Mouse (Mus musculus): ENCODE data around the gene Dtx4. TPM values are rescaled to one million over a fixed set of nuclear protein-coding genes. Genes with fewer than 3 reads are reported as not detected.

The Dtx4 gene
- polyA plus RNA-seq, 1 experiment, result 0.01 TPM

GRCm38 (mm10) chr19:12475380-12476250, 25.6 kb downstream of the Dtx4 start:
- no peaks in the 10 kb centered on the region for H3K4me1 ChIP-seq (ENCODE audit: control insufficient read depth)
- H3K36me3 ChIP-seq (ENCODE audit: control insufficient read depth), result peaks cover 2% of the 10 kb centered on the region; the same call in 1 of the 2 replicates
- H3K4me3 ChIP-seq (replicated peaks), result no peak overlapping the region
- no peaks in the 10 kb centered on the region for H3K9me3 ChIP-seq (ENCODE audit: control insufficient read depth, low read length)
- H3K27me3 ChIP-seq (ENCODE audit: control insufficient read depth), result no peaks in the 10 kb centered on the region
- TF ChIP-seq TAL1 (IDR thresholded peaks at IDR 0.05; ENCODE audit: low read length) (no peak), GATA1 (IDR thresholded peaks at IDR 0.05; ENCODE audit: low read length) (no peak)

- Histone ChIP-seq H3K4me1 (ENCODE audit: control insufficient read depth) (no peaks in the 10 kb centered on the region), H3K4me3 (replicated peaks) (no peak overlapping the region), H3K36me3 (ENCODE audit: control insufficient read depth) (peaks cover 2% of the 10 kb centered on the region; the same call in 1 of the 2 replicates), H3K27me3 (ENCODE audit: control insufficient read depth) (no peaks in the 10 kb centered on the region), H3K9me3 (ENCODE audit: control insufficient read depth, low read length) (no peaks in the 10 kb centered on the region)
- TF ChIP-seq GATA1 (IDR thresholded peaks at IDR 0.05; ENCODE audit: low read length) (no peak), TAL1 (IDR thresholded peaks at IDR 0.05; ENCODE audit: low read length) (no peak)
These were observed 27.3 kb downstream of the Dtx4 start for GRCm38 (mm10) chr19:12473951-12474350.

GRCm38 (mm10) chr19:12473201-12473641, 28.0 kb downstream of the Dtx4 start:
- no peaks in the 10 kb centered on the region for H3K4me1 ChIP-seq (ENCODE audit: control insufficient read depth)
- TF ChIP-seq TAL1 (IDR thresholded peaks at IDR 0.05; ENCODE audit: low read length) (no peak), GATA1 (IDR thresholded peaks at IDR 0.05; ENCODE audit: low read length) (no peak)
- H3K4me3 ChIP-seq (replicated peaks), result no peak overlapping the region
- H3K27me3 ChIP-seq (ENCODE audit: control insufficient read depth), result no peaks in the 10 kb centered on the region
- H3K36me3 ChIP-seq (ENCODE audit: control insufficient read depth), result peaks cover 2% of the 10 kb centered on the region; the same call in 1 of the 2 replicates
- no peaks in the 10 kb centered on the region for H3K9me3 ChIP-seq (ENCODE audit: control insufficient read depth, low read length)

- H3K36me3 ChIP-seq (ENCODE audit: control insufficient read depth), result no peaks in the 10 kb centered on the region
- H3K4me1 ChIP-seq (ENCODE audit: control insufficient read depth), result no peaks in the 10 kb centered on the region
- H3K4me3 ChIP-seq (replicated peaks), result no peak overlapping the region
- H3K27me3 ChIP-seq (ENCODE audit: control insufficient read depth), result no peaks in the 10 kb centered on the region
- TF ChIP-seq GATA1 (IDR thresholded peaks at IDR 0.05; ENCODE audit: low read length) (no peak), TAL1 (IDR thresholded peaks at IDR 0.05; ENCODE audit: low read length) (no peak)
- no peaks in the 10 kb centered on the region for H3K9me3 ChIP-seq (ENCODE audit: control insufficient read depth, low read length)
These were observed 28.8 kb downstream of the Dtx4 start for GRCm38 (mm10) chr19:12472381-12472976.

- H3K27me3 ChIP-seq (ENCODE audit: control insufficient read depth), result no peaks in the 10 kb centered on the region
- no peaks in the 10 kb centered on the region for H3K36me3 ChIP-seq (ENCODE audit: control insufficient read depth)
- TF ChIP-seq GATA1 (IDR thresholded peaks at IDR 0.05; ENCODE audit: low read length), result no peak
- TF ChIP-seq TAL1 (IDR thresholded peaks at IDR 0.05; ENCODE audit: low read length), result no peak
- no peaks in the 10 kb centered on the region for H3K4me1 ChIP-seq (ENCODE audit: control insufficient read depth)
- no peak overlapping the region for H3K4me3 ChIP-seq (replicated peaks)
- no peaks in the 10 kb centered on the region for H3K9me3 ChIP-seq (ENCODE audit: control insufficient read depth, low read length)
These were observed 29.4 kb downstream of the Dtx4 start for GRCm38 (mm10) chr19:12471866-12472265.

GRCm38 (mm10) chr19:12467436-12467835, 33.8 kb downstream of the Dtx4 start:
- Histone ChIP-seq H3K4me3 (replicated peaks) (no peak overlapping the region), H3K27me3 (ENCODE audit: control insufficient read depth) (no peaks in the 10 kb centered on the region), H3K36me3 (ENCODE audit: control insufficient read depth) (no peaks in the 10 kb centered on the region)

GRCm38 (mm10) chr19:12466204-12466603, 35.0 kb downstream of the Dtx4 start:
- Histone ChIP-seq H3K9me3 (ENCODE audit: control insufficient read depth, low read length) (no peaks in the 10 kb centered on the region), H3K4me1 (ENCODE audit: control insufficient read depth) (no peaks in the 10 kb centered on the region), H3K36me3 (ENCODE audit: control insufficient read depth) (no peaks in the 10 kb centered on the region), H3K27me3 (ENCODE audit: control insufficient read depth) (no peaks in the 10 kb centered on the region), H3K4me3 (replicated peaks) (no peak overlapping the region)
- no peak for TF ChIP-seq GATA1 (IDR thresholded peaks at IDR 0.05; ENCODE audit: low read length)
- TF ChIP-seq TAL1 (IDR thresholded peaks at IDR 0.05; ENCODE audit: low read length), result no peak

More at GRCm38 (mm10) chr19:12467436-12467835, 33.8 kb downstream of the Dtx4 start:
- H3K4me1 ChIP-seq (ENCODE audit: control insufficient read depth), result no peaks in the 10 kb centered on the region
- TF ChIP-seq GATA1 (IDR thresholded peaks at IDR 0.05; ENCODE audit: low read length) (no peak), TAL1 (IDR thresholded peaks at IDR 0.05; ENCODE audit: low read length) (no peak)
- H3K9me3 ChIP-seq (ENCODE audit: control insufficient read depth, low read length), result no peaks in the 10 kb centered on the region

- TF ChIP-seq GATA1 (IDR thresholded peaks at IDR 0.05; ENCODE audit: low read length) (no peak), TAL1 (IDR thresholded peaks at IDR 0.05; ENCODE audit: low read length) (no peak)
- Histone ChIP-seq H3K36me3 (ENCODE audit: control insufficient read depth) (no peaks in the 10 kb centered on the region), H3K4me3 (replicated peaks) (no peak overlapping the region), H3K27me3 (ENCODE audit: control insufficient read depth) (no peaks in the 10 kb centered on the region), H3K9me3 (ENCODE audit: control insufficient read depth, low read length) (no peaks in the 10 kb centered on the region), H3K4me1 (ENCODE audit: control insufficient read depth) (no peaks in the 10 kb centered on the region)
These were observed 35.6 kb downstream of the Dtx4 start for GRCm38 (mm10) chr19:12465530-12466144.

- no peaks in the 10 kb centered on the region for H3K27me3 ChIP-seq (ENCODE audit: control insufficient read depth)
These were observed 36.6 kb downstream of the Dtx4 start for GRCm38 (mm10) chr19:12464674-12465073.

More at GRCm38 (mm10) chr19:12464674-12465073, 36.6 kb downstream of the Dtx4 start:
- TF ChIP-seq GATA1 (IDR thresholded peaks at IDR 0.05; ENCODE audit: low read length), result no peak
- no peak for TF ChIP-seq TAL1 (IDR thresholded peaks at IDR 0.05; ENCODE audit: low read length)
- H3K4me1 ChIP-seq (ENCODE audit: control insufficient read depth), result no peaks in the 10 kb centered on the region
- no peak overlapping the region for H3K4me3 ChIP-seq (replicated peaks)
- no peaks in the 10 kb centered on the region for H3K9me3 ChIP-seq (ENCODE audit: control insufficient read depth, low read length)
- no peaks in the 10 kb centered on the region for H3K36me3 ChIP-seq (ENCODE audit: control insufficient read depth)
